In the genomic region with DNA sequence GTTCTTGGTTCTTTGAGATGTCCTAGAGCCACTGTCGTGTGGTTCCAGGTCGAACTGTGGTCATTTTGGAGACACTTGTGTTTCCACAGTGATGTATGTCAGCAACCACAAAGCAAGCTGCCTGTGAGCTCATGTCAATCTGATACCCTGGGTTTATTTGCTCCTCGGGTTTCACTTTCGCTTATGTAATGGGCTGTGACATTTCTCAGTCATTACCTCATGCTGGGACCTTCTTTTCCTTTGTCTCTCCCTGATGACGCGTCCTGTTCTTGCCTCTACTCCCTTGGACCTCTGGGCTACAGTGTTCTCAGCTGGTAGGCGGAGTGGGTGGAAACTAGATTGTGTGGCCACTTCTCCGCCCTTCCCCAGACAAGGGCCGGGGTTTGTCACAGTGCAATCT, we compare ENCODE assay signal across 17 mouse cellular contexts. TPM values are rescaled to one million over a fixed set of nuclear protein-coding genes. Genes with fewer than 3 reads are reported as not detected.
DNase-seq lines count a peak whose midpoint lies in the region; ATAC-seq and TF ChIP-seq lines count a peak whose summit lies in the region.
"Had no signal": no experiment of that assay in that cellular context is flagged by ENCODE, and none has a peak within 500 bp of the region (broad histone marks: within the 10 kb centered on the region; RNA-seq: fewer than 3 reads in every experiment).

No protein-coding gene starts in this region.

- H3K27me3 ChIP-seq in lung, postnatal 0 days (replicated peaks; ENCODE audit: insufficient read depth, low read length): no peaks in the 10 kb centered on the region
- H3K27me3 ChIP-seq in hindbrain, embryonic 16.5 days (replicated peaks; ENCODE audit: control insufficient read depth, insufficient read depth, low read length): no peaks in the 10 kb centered on the region
- H3K27me3 ChIP-seq: liver, embryonic 13.5 days had no signal

- H3K9ac ChIP-seq in lung, postnatal 0 days (replicated peaks; ENCODE audit: low read depth): no peak overlapping the region
- no peak overlapping the region for H3K9ac ChIP-seq in hindbrain, embryonic 16.5 days (ENCODE audit: low read depth, low read length)
- H3K9ac ChIP-seq: liver, embryonic 13.5 days had no signal

- H3K9me3 ChIP-seq in lung, postnatal 0 days (ENCODE audit: low read length): no peaks in the 10 kb centered on the region
- no peaks in the 10 kb centered on the region for H3K9me3 ChIP-seq in hindbrain, embryonic 16.5 days (ENCODE audit: control insufficient read depth, low read length)
- H3K9me3 ChIP-seq: G1E; liver, embryonic 13.5 days had no signal

- no peak for TF ChIP-seq EP300 in lung, postnatal 0 days (IDR thresholded peaks at IDR 0.05)

- DNase-seq in lung, postnatal 0 days (ENCODE audit: low spot score): peak; percentile 44
- no peak for DNase-seq in lung, adult 2 months
- DNase-seq in natural killer cell, adult 2 months (ENCODE audit: low spot score in 2 of 2): peak; percentile 2 to 13
- DNase-seq in left cerebral cortex, postnatal 36 days (ENCODE audit: low spot score in 2 of 2): no peak
- DNase-seq in gastrocnemius, adult 8-10 months (ENCODE audit: low spot score in 2 of 2): no peak
- DNase-seq: cerebellum, adult 9-11 months; heart, postnatal 14 days; kidney, postnatal 10 days; layer of hippocampus, adult 9-11 months; left cerebral cortex, postnatal 4 days; liver, embryonic 13.5 days; right cerebral cortex, postnatal 4 days; thymus, postnatal 14 days had no signal

- WGBS in lung, postnatal 0 days: 62% methylated on average over 9 of the region's 9 CpGs
- WGBS in lung, adult 2 months: 49% methylated on average over 9 of the region's 9 CpGs
- 73% methylated on average over 9 of the region's 9 CpGs for WGBS in hindbrain, embryonic 16.5 days

- intact Hi-C loops in left cerebral cortex, postnatal 36 days (cut with DNase I): no loop called here

- no peak overlapping the region for H3K4me2 ChIP-seq in lung, postnatal 0 days (replicated peaks; ENCODE audit: low read depth, low read length)
- no peak overlapping the region for H3K4me2 ChIP-seq in hindbrain, embryonic 16.5 days (ENCODE audit: low read length)
- H3K4me2 ChIP-seq: liver, embryonic 13.5 days had no signal

- no peak overlapping the region for H3K27ac ChIP-seq in lung, postnatal 0 days (ENCODE audit: low read length)
- no peak overlapping the region for H3K27ac ChIP-seq in hindbrain, embryonic 16.5 days (ENCODE audit: low read depth, low read length)
- H3K27ac ChIP-seq: liver, embryonic 13.5 days had no signal

- no peak overlapping the region for H3K4me3 ChIP-seq in lung, postnatal 0 days (ENCODE audit: low read depth, low read length)
- no peak overlapping the region for H3K4me3 ChIP-seq in lung, adult 2 months (replicated peaks; ENCODE audit: extremely low read depth, low read depth, low read length)
- no peak overlapping the region for H3K4me3 ChIP-seq in hindbrain, embryonic 16.5 days (ENCODE audit: low read length)
- H3K4me3 ChIP-seq: liver, embryonic 13.5 days had no signal

- no peaks in the 10 kb centered on the region for H3K36me3 ChIP-seq in lung, postnatal 0 days (ENCODE audit: insufficient read depth, low read length)
- H3K36me3 ChIP-seq in hindbrain, embryonic 16.5 days (ENCODE audit: control insufficient read depth, insufficient read depth, low read length): no peaks in the 10 kb centered on the region
- H3K36me3 ChIP-seq: G1E; liver, embryonic 13.5 days had no signal

- peak; percentile 53 for ATAC-seq in lung, postnatal 0 days
- peak; percentile 94 for ATAC-seq in CD4-positive, CD25-positive, alpha-beta regulatory T cell, adult 4 months
- peak; percentile 50 to 61 for ATAC-seq in hematopoietic stem cell, adult 5-6 weeks (replicated peaks in 1 of 2; ENCODE audit: insufficient read depth in 1 of 2, low FRiP score in 2 of 2, low TSS enrichment in 1 of 2, low read depth in 1 of 2, poor library complexity in 2 of 2, severe bottlenecking in 2 of 2)
- no peak for ATAC-seq in hindbrain, embryonic 16.5 days

- TF ChIP-seq CTCF in lung, postnatal 0 days (IDR thresholded peaks at IDR 0.05): no peak
- TF ChIP-seq CTCF in lung, adult 2 months (IDR thresholded peaks at IDR 0.05; ENCODE audit: insufficient read depth, low read length): no peak

- peaks cover 3% of the 10 kb centered on the region; the same call in 1 of the 2 replicates for H3K4me1 ChIP-seq in lung, postnatal 0 days (ENCODE audit: insufficient read depth, low read depth, low read length)
- H3K4me1 ChIP-seq in lung, adult 2 months (ENCODE audit: control insufficient read depth, insufficient read depth, low read length): peaks cover 6% of the 10 kb centered on the region; the same call in 1 of the 2 replicates
- peaks cover 11% of the 10 kb centered on the region for H3K4me1 ChIP-seq in hindbrain, embryonic 16.5 days (ENCODE audit: control insufficient read depth, insufficient read depth, low read depth, low read length)

- no peak for TF ChIP-seq POLR2A in lung, adult 2 months (IDR thresholded peaks at IDR 0.05; ENCODE audit: borderline replicate concordance, extremely low read depth, low read depth, low read length)

RNA-seq across cellular contexts. Expression of a gene that starts 31.5 kb away (rescaled TPM):
- polyA plus RNA-seq in lung, postnatal 0 days (2015; fragmentation: Nextera tagmentation; extraction: Ambion mirVana): 124 and 131 TPM in 2 replicates
- polyA plus RNA-seq in lung, adult 2 months (2012; rRNA removed): 79.9 and 102 TPM in 2 replicates
- not detected for polyA plus RNA-seq in CD4-positive, CD25-positive, alpha-beta regulatory T cell, adult 4 months (2017; shearing (Covaris generic))
- 0.13 TPM in 1 of 2 replicates, not detected in the other for total RNA-seq in hematopoietic stem cell, adult 5-6 weeks (2017)
- total RNA-seq in left cerebral cortex, postnatal 36 days (2021): 10 to 100 TPM in 1 of 2 experiments, 1 to 10 TPM in 1; 3.1 to 19.7 TPM
- polyA plus RNA-seq in hindbrain, embryonic 16.5 days (2015; fragmentation: Nextera tagmentation; extraction: Ambion mirVana): 7.5 and 8.5 TPM in 2 replicates
- total RNA-seq in gastrocnemius, adult 8-10 months (2022): 10 to 100 TPM; 23.0 to 53.4 (median 30.3) TPM
- total RNA-seq: G1E had no signal
- polyA plus RNA-seq: G1E had no signal

RNA-seq across cellular contexts. Expression of a gene that starts 42.3 kb away (rescaled TPM):
- 14.4 and 16.3 TPM in 2 replicates for polyA plus RNA-seq in lung, postnatal 0 days (2015; fragmentation: Nextera tagmentation; extraction: Ambion mirVana)
- 1.8 and 4.2 TPM in 2 replicates for polyA plus RNA-seq in lung, adult 2 months (2012; rRNA removed)
- 10 to 100 TPM; 27.5 to 32.0 TPM for polyA plus RNA-seq in CD4-positive, CD25-positive, alpha-beta regulatory T cell, adult 4 months (2017; shearing (Covaris generic))
- total RNA-seq in hematopoietic stem cell, adult 5-6 weeks (2017): 22.1 and 48.8 TPM in 2 replicates
- total RNA-seq in left cerebral cortex, postnatal 36 days (2021): 10 to 100 TPM; 13.8 to 17.4 TPM
- polyA plus RNA-seq in hindbrain, embryonic 16.5 days (2015; fragmentation: Nextera tagmentation; extraction: Ambion mirVana): 30.5 and 34.1 TPM in 2 replicates
- 10 to 100 TPM; 11.3 to 15.9 (median 14.8) TPM for total RNA-seq in gastrocnemius, adult 8-10 months (2022)

Comparison
In these comparisons a context has a peak if more than half of its experiments do, and no peak if none do; other contexts are left out.
1. DNase-seq: peak in lung, postnatal 0 days (single experiment) and natural killer cell, adult 2 months (2 of 2); none in lung, adult 2 months (single experiment), left cerebral cortex, postnatal 36 days (0 of 2) and gastrocnemius, adult 8-10 months (0 of 2).